Mouse (Mus musculus) adrenal gland, adult 2 months (tissue): ENCODE data around the gene D830030K20Rik. TPM values are rescaled to one million over a fixed set of nuclear protein-coding genes. Genes with fewer than 3 reads are reported as not detected.
"Not testable (repeated sequence)": the region's sequence is repeated elsewhere in the genome, so short reads cannot be mapped to it uniquely, and the experiment has no call there.

Source experiments
- DNase-seq: peaks from one replicate; pipeline ENCODE4 v3.0.0; 2021
- long read RNA-seq: library from polyadenylated mRNA; stranded (forward); transcript quantifications from one replicate; pipeline ENCODE4 v2.0.0, GENCODE M21; 2021
- polyA plus RNA-seq: library from polyadenylated mRNA; depleted of rRNA; stranded (reverse); fragments of >200 nt; gene quantifications from 2 replicates; pipeline ENCODE4 v1.2.3, GENCODE M21; 2012; rRNA removed
- total RNA-seq, 2 experiments: library from RNA; stranded (reverse); gene quantifications; 2 replicates each; pipeline ENCODE4 v1.2.3; 2021

The D830030K20Rik gene
- total RNA-seq = not detected
- 0.09 TPM in 1 of 2 replicates, not detected in the other for polyA plus RNA-seq
- long read RNA-seq = 0 reads

GRCm38 (mm10) chr14:3208272-3209152 is at the start of gene D830030K20Rik:
Gene D830030K20Rik, plus strand, starts transcription at chr14:3208488.
- DNase-seq = not testable (repeated sequence)

GRCm38 (mm10) chr14:3187955-3188354 is 20.3 kb upstream of the D830030K20Rik start, which contains the start of gene Gm5795:
Gene Gm5795, plus strand, starts transcription at chr14:3188255.
- DNase-seq = not testable (repeated sequence)

- not testable (repeated sequence) for DNase-seq
Measured at GRCm38 (mm10) chr14:3209367-3209766, 1.1 kb downstream of the D830030K20Rik start.

- not testable (repeated sequence) for DNase-seq
Measured at GRCm38 (mm10) chr14:3262531-3262930, 54.2 kb downstream of the D830030K20Rik start.

Other genes with a start within 250 kb of the D830030K20Rik start
- not detected for gene Gm2888, start 178.5 kb upstream of the D830030K20Rik start, total RNA-seq
- not detected in 2 replicates for gene Gm2888, start 178.5 kb upstream of the D830030K20Rik start, polyA plus RNA-seq
- under 1 TPM in 1 of 2 experiments, not detected in 1; 0.35 TPM for gene Gm2897, start 159.2 kb upstream of the D830030K20Rik start, total RNA-seq
- 0.12 and 0.24 TPM in 2 replicates for gene Gm2897, start 159.2 kb upstream of the D830030K20Rik start, polyA plus RNA-seq
- gene Gm10340, start 74.5 kb upstream of the D830030K20Rik start, total RNA-seq = not detected
- not detected in 2 replicates for gene Gm10340, start 74.5 kb upstream of the D830030K20Rik start, polyA plus RNA-seq
- gene Gm5795, start 20.2 kb upstream of the D830030K20Rik start, total RNA-seq = not detected
- not detected in 2 replicates for gene Gm5795, start 20.2 kb upstream of the D830030K20Rik start, polyA plus RNA-seq
- gene Gm2956, start 124.1 kb downstream of the D830030K20Rik start, total RNA-seq = not detected
- not detected in 2 replicates for gene Gm2956, start 124.1 kb downstream of the D830030K20Rik start, polyA plus RNA-seq
- not detected for gene Gm10413, start 186.6 kb downstream of the D830030K20Rik start, total RNA-seq
- not detected in 2 replicates for gene Gm10413, start 186.6 kb downstream of the D830030K20Rik start, polyA plus RNA-seq
- not detected for gene Gm10409, start 204.1 kb downstream of the D830030K20Rik start, total RNA-seq
- not detected in 2 replicates for gene Gm10409, start 204.1 kb downstream of the D830030K20Rik start, polyA plus RNA-seq
- gene Gm3005, start 219.6 kb downstream of the D830030K20Rik start, total RNA-seq = not detected
- not detected in 2 replicates for gene Gm3005, start 219.6 kb downstream of the D830030K20Rik start, polyA plus RNA-seq
- gene Gm10408, start 240.9 kb downstream of the D830030K20Rik start, total RNA-seq = not detected
- gene Gm10408, start 240.9 kb downstream of the D830030K20Rik start, polyA plus RNA-seq = not detected in 2 replicates